Mouse (Mus musculus): ENCODE measurements at regions not wholly inside any gene's neighbourhood (a gene's known extent, or its start where the extent isn't known, plus 50 kb on each side); places are given as distances from the start of the nearest gene placed in this dataset.

DNA sequence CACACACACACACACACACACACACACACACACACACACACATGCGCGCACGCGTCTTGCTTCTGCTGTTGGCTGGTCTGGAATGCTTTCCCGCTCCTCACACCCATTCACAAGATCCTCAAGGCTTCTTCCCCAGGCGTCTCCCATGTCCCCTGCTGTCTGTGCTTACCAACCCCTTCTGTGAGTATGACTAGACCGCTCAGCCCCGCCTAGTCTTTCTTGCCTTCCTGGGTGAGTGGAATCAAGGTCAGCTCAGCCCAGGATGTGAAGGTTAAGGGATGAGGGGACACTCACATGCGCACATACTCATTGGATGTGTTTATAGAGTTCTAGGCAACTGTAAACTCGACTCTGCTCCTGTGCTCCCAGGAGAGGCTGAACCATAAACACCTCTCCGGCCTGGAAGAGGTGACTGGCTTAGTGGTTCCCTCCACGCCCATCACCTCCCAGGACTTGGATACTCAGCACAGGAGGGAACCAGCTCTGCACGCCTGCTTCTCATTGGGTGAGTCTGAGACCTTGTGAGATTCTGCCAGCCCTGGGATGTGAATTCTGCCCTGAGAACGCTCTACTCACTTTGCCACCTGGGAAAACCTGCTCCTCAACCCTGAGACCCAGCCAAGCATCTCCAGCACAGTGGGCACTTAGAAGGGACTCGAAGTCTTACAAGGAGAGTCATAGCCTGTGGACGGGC lies 70.4 kb downstream of the Vegfa start:
- TF ChIP-seq POLR2A (IDR thresholded peaks at IDR 0.05; ENCODE audit: low read depth, low read length), result no peak
- no peak for TF ChIP-seq ZMIZ1 (IDR thresholded peaks at IDR 0.05; ENCODE audit: low read depth, low read length)
- no peak for TF ChIP-seq POLR2AphosphoS2 (IDR thresholded peaks at IDR 0.05; ENCODE audit: low read depth, low read length)
- no peak for TF ChIP-seq MEF2A (IDR thresholded peaks at IDR 0.05; ENCODE audit: borderline replicate concordance, low read depth, low read length)
- TF ChIP-seq EP300 (IDR thresholded peaks at IDR 0.05; ENCODE audit: low read length), result no peak
- TF ChIP-seq E2F4 (IDR thresholded peaks at IDR 0.05; ENCODE audit: insufficient replicate concordance, low read depth, low read length), result no peak
- no peak for TF ChIP-seq ETS1 (conservative IDR thresholded peaks at IDR 0.05; ENCODE audit: low read depth, low read length)
- TF ChIP-seq CTCF (conservative IDR thresholded peaks at IDR 0.05 in 1 of 2, IDR thresholded peaks at IDR 0.05 in 1 of 2; ENCODE audit: low read depth in 2 of 2, low read length in 2 of 2), result no peak
- no peak for TF ChIP-seq ZNF384 (IDR thresholded peaks at IDR 0.05; ENCODE audit: low read depth, low read length)
- no peak for TF ChIP-seq USF1 (IDR thresholded peaks at IDR 0.05; ENCODE audit: low read depth, low read length)
- TF ChIP-seq USF2 (conservative IDR thresholded peaks at IDR 0.05; ENCODE audit: low read depth, low read length), result no peak
- no peak for TF ChIP-seq TBP (conservative IDR thresholded peaks at IDR 0.05; ENCODE audit: low read depth, low read length)

All from CH12.LX (cell line).